Mouse (Mus musculus): ENCODE data around the gene Prm2. TPM values are rescaled to one million over a fixed set of nuclear protein-coding genes. Genes with fewer than 3 reads are reported as not detected.

Prm2 gene
- polyA plus RNA-seq, 1 experiment from 2014 or later, result not detected

GRCm38 (mm10) chr16:10827766-10828460 is 32.0 kb upstream of the Prm2 start:
- 88% methylated on average over 7 of the region's 7 CpGs for WGBS
- ATAC-seq (ENCODE audit: low FRiP score), result no peak
- Histone ChIP-seq H3K4me2 (no peak overlapping the region), H3K27me3 (no peaks in the 10 kb centered on the region), H3K36me3 (no peaks in the 10 kb centered on the region), H3K4me1 (replicated peaks) (no peaks in the 10 kb centered on the region), H3K27ac (no peak overlapping the region), H3K4me3 (no peak overlapping the region), H3K9ac (no peak overlapping the region), H3K9me3 (no peaks in the 10 kb centered on the region)

GRCm38 (mm10) chr16:10827269-10827668 is 31.3 kb upstream of the Prm2 start:
- H3K4me3 ChIP-seq, result no peak overlapping the region
- WGBS, result 93% methylated on average over 9 of the region's 9 CpGs
- no peaks in the 10 kb centered on the region for H3K4me1 ChIP-seq (replicated peaks)
- no peaks in the 10 kb centered on the region for H3K27me3 ChIP-seq
- no peaks in the 10 kb centered on the region for H3K9me3 ChIP-seq
- H3K9ac ChIP-seq, result no peak overlapping the region
- ATAC-seq (ENCODE audit: low FRiP score), result no peak
- H3K4me2 ChIP-seq, result no peak overlapping the region
- no peak overlapping the region for H3K27ac ChIP-seq
- no peaks in the 10 kb centered on the region for H3K36me3 ChIP-seq

GRCm38 (mm10) chr16:10825840-10826239 is 29.9 kb upstream of the Prm2 start:
- H3K4me1 ChIP-seq (replicated peaks), result no peaks in the 10 kb centered on the region
- no peak overlapping the region for H3K27ac ChIP-seq
- H3K4me3 ChIP-seq, result no peak overlapping the region
- 93% methylated on average over 4 of the region's 4 CpGs for WGBS
- no peaks in the 10 kb centered on the region for H3K27me3 ChIP-seq
- H3K9ac ChIP-seq, result no peak overlapping the region
- no peak for ATAC-seq (ENCODE audit: low FRiP score)
- no peaks in the 10 kb centered on the region for H3K9me3 ChIP-seq
- no peak overlapping the region for H3K4me2 ChIP-seq
- H3K36me3 ChIP-seq, result no peaks in the 10 kb centered on the region

- Histone ChIP-seq H3K27me3 (no peaks in the 10 kb centered on the region), H3K4me1 (replicated peaks) (no peaks in the 10 kb centered on the region), H3K36me3 (no peaks in the 10 kb centered on the region), H3K9me3 (no peaks in the 10 kb centered on the region), H3K4me3 (no peak overlapping the region), H3K4me2 (no peak overlapping the region), H3K27ac (no peak overlapping the region), H3K9ac (no peak overlapping the region)
- WGBS, result 86% methylated on average over 1 of the region's 1 CpGs
- no peak for ATAC-seq (ENCODE audit: low FRiP score)
Measured at GRCm38 (mm10) chr16:10824536-10824935, 28.6 kb upstream of the Prm2 start.

GRCm38 (mm10) chr16:10821387-10821786 is 25.5 kb upstream of the Prm2 start:
- Histone ChIP-seq H3K4me3 (no peak overlapping the region), H3K9me3 (no peaks in the 10 kb centered on the region), H3K4me1 (replicated peaks) (no peaks in the 10 kb centered on the region), H3K27me3 (no peaks in the 10 kb centered on the region), H3K9ac (no peak overlapping the region), H3K27ac (no peak overlapping the region), H3K4me2 (no peak overlapping the region), H3K36me3 (no peaks in the 10 kb centered on the region)
- WGBS, result 69% methylated on average over 4 of the region's 4 CpGs
- ATAC-seq (ENCODE audit: low FRiP score), result no peak

GRCm38 (mm10) chr16:10819966-10820365 is 24.0 kb upstream of the Prm2 start:
- Histone ChIP-seq H3K4me1 (replicated peaks) (no peaks in the 10 kb centered on the region), H3K27me3 (no peaks in the 10 kb centered on the region), H3K36me3 (no peaks in the 10 kb centered on the region), H3K9ac (no peak overlapping the region), H3K4me3 (no peak overlapping the region), H3K4me2 (no peak overlapping the region), H3K27ac (no peak overlapping the region), H3K9me3 (no peaks in the 10 kb centered on the region)
- 71% methylated on average over 3 of the region's 3 CpGs for WGBS
- ATAC-seq (ENCODE audit: low FRiP score), result no peak

GRCm38 (mm10) chr16:10818579-10819135 is 22.7 kb upstream of the Prm2 start:
- Histone ChIP-seq H3K4me2 (no peak overlapping the region), H3K27ac (no peak overlapping the region), H3K4me3 (no peak overlapping the region), H3K27me3 (no peaks in the 10 kb centered on the region), H3K9me3 (no peaks in the 10 kb centered on the region), H3K9ac (no peak overlapping the region), H3K4me1 (replicated peaks) (no peaks in the 10 kb centered on the region), H3K36me3 (no peaks in the 10 kb centered on the region)
- 70% methylated on average over 4 of the region's 4 CpGs for WGBS
- no peak for ATAC-seq (ENCODE audit: low FRiP score)

GRCm38 (mm10) chr16:10814864-10815263 is 18.9 kb upstream of the Prm2 start:
- WGBS, result 90% methylated on average over 4 of the region's 4 CpGs
- no peak for ATAC-seq (ENCODE audit: low FRiP score)
- no peak overlapping the region for H3K4me2 ChIP-seq

GRCm38 (mm10) chr16:10813726-10814125 is 17.8 kb upstream of the Prm2 start:
- 79% methylated on average over 4 of the region's 4 CpGs for WGBS
- H3K36me3 ChIP-seq, result no peaks in the 10 kb centered on the region
- no peaks in the 10 kb centered on the region for H3K9me3 ChIP-seq
- no peak overlapping the region for H3K9ac ChIP-seq
- 0 out of 2 replicates have a peak, but pooled peaks cover 4% of the 10 kb centered on the region for H3K27me3 ChIP-seq
- ATAC-seq (ENCODE audit: low FRiP score), result no peak
- H3K4me1 ChIP-seq (replicated peaks), result no peaks in the 10 kb centered on the region
- H3K4me2 ChIP-seq, result no peak overlapping the region
- no peak overlapping the region for H3K4me3 ChIP-seq
- H3K27ac ChIP-seq, result no peak overlapping the region

More at GRCm38 (mm10) chr16:10814864-10815263, 18.9 kb upstream of the Prm2 start:
- no peak overlapping the region for H3K9ac ChIP-seq
- H3K4me3 ChIP-seq, result no peak overlapping the region
- no peaks in the 10 kb centered on the region for H3K4me1 ChIP-seq (replicated peaks)
- H3K27me3 ChIP-seq, result 0 out of 2 replicates have a peak, but pooled peaks cover 4% of the 10 kb centered on the region
- H3K9me3 ChIP-seq, result no peaks in the 10 kb centered on the region
- H3K27ac ChIP-seq, result no peak overlapping the region
- no peaks in the 10 kb centered on the region for H3K36me3 ChIP-seq

GRCm38 (mm10) chr16:10812865-10813371 is 17.0 kb upstream of the Prm2 start, which contains the start of gene Gm11172:
Gene Gm11172 (plus strand): TSS chr16:10812915.
- no peaks in the 10 kb centered on the region for H3K9me3 ChIP-seq
- 0 out of 2 replicates have a peak, but pooled peaks cover 4% of the 10 kb centered on the region for H3K27me3 ChIP-seq
- no peaks in the 10 kb centered on the region for H3K36me3 ChIP-seq
- no peak for ATAC-seq (ENCODE audit: low FRiP score)
- no peak within 1 kb of the TSS for H3K4me3 ChIP-seq
- no peak within 1 kb of the TSS for H3K4me2 ChIP-seq
- H3K4me1 ChIP-seq (replicated peaks), result no peaks in the 10 kb centered on the region
- H3K9ac ChIP-seq, result no peak within 1 kb of the TSS
- H3K27ac ChIP-seq, result no peak within 1 kb of the TSS
- 95% methylated on average over 2 of the region's 2 CpGs for WGBS

- 0 out of 2 replicates have a peak, but pooled peaks cover 4% of the 10 kb centered on the region for H3K27me3 ChIP-seq
- no peak overlapping the region for H3K27ac ChIP-seq
- ATAC-seq (ENCODE audit: low FRiP score), result no peak
- no peak overlapping the region for H3K9ac ChIP-seq
- no peaks in the 10 kb centered on the region for H3K36me3 ChIP-seq
- no peak overlapping the region for H3K4me3 ChIP-seq
- H3K4me1 ChIP-seq (replicated peaks), result no peaks in the 10 kb centered on the region; the same call in 1 of the 2 replicates
- no peaks in the 10 kb centered on the region for H3K9me3 ChIP-seq
- 97% methylated on average over 1 of the region's 1 CpGs for WGBS
- H3K4me2 ChIP-seq, result no peak overlapping the region
Measured at GRCm38 (mm10) chr16:10810376-10810775, 14.4 kb upstream of the Prm2 start.

- no peak within 1 kb of the TSS for H3K9ac ChIP-seq
- no peak within 1 kb of the TSS for H3K4me2 ChIP-seq
- 0 out of 2 replicates have a peak, but pooled peaks cover 3% of the 10 kb centered on the region for H3K27me3 ChIP-seq
- no peaks in the 10 kb centered on the region for H3K9me3 ChIP-seq
- no peak within 1 kb of the TSS for H3K4me3 ChIP-seq
- 82% methylated on average over 10 of the region's 10 CpGs for WGBS
- ATAC-seq (ENCODE audit: low FRiP score), result no peak
- H3K4me1 ChIP-seq (replicated peaks), result no peaks in the 10 kb centered on the region; the same call in 1 of the 2 replicates
- no peaks in the 10 kb centered on the region for H3K36me3 ChIP-seq
- no peak within 1 kb of the TSS for H3K27ac ChIP-seq
Measured at GRCm38 (mm10) chr16:10805789-10806527, 10.0 kb upstream of the Prm2 start, which contains the start of gene Prm1. Gene Prm1 (minus strand): TSS chr16:10805839.

Measured in hindbrain, embryonic 13.5 days (tissue).